Mouse (Mus musculus): ENCODE results near the gene Dna2.

GRCm38 (mm10) chr10:62897437-62897836 is 49.4 kb upstream of the Dna2 start:
- TF ChIP-seq CTCF (IDR thresholded peaks at IDR 0.05; ENCODE audit: borderline replicate concordance, insufficient read depth, low read length): no peak
- TF ChIP-seq POLR2A (IDR thresholded peaks at IDR 0.05; ENCODE audit: low read depth, low read length): no peak

Data from embryonic fibroblast, embryonic 13.5 days (primary cell).